Mouse (Mus musculus) mammary gland, adult 2 months (tissue): ENCODE data around the gene 1700037C18Rik. TPM values are rescaled to one million over a fixed set of nuclear protein-coding genes. Genes with fewer than 3 reads are reported as not detected.

ENCODE experiments used
- polyA plus RNA-seq: library from polyadenylated mRNA; depleted of rRNA; stranded (reverse); fragments of >200 nt; gene quantifications from 2 replicates; pipeline ENCODE4 v1.2.3, GENCODE M21; 2012; ENCODE audit warnings: low replicate concordance; rRNA removed

Gene 1700037C18Rik
- polyA plus RNA-seq: 4.1 and 12.7 TPM in 2 replicates

DNA sequence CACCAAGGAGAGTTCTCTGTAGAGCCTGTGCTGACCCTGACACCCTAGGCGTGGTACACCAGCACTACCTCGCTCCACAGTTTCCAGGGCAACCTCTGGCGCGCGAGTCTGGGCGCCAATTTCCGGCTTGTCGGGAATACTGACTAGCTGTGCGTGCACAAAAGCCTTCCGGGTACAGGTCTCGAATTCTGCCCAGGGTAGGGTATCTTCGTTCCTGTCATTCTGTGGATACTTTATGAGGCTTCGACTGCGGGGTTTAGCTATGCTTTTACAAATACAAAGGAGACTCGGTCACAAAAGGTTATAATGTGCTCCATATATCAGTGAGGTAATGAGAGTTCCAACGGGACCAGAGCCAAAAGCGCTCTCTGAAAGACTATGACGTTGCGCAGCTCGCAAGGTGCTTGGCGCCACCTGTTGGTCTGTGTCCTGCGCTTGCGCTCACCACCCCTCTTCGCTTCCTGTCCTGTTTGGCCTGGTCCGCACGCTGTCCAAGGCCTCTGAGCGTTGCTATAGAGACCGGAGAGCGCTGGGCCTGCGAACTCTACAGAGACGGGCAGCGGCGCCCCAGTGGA lies at the start of gene 1700037C18Rik, which contains the start of gene Cluap1:
Gene 1700037C18Rik (minus strand): TSS at position 153 of the 575 bp plus-strand sequence.
Gene Cluap1 (plus strand): TSS at position 265 of the 575 bp plus-strand sequence.

GRCm38 (mm10) chr16:3884201-3885064 lies 24.1 kb downstream of the 1700037C18Rik start, which contains the start of the genes Zfp597 and Gm20695:
Gene Zfp597 (minus strand): TSS chr16:3884561.
Gene Gm20695 (plus strand): TSS chr16:3884648.

DNA sequence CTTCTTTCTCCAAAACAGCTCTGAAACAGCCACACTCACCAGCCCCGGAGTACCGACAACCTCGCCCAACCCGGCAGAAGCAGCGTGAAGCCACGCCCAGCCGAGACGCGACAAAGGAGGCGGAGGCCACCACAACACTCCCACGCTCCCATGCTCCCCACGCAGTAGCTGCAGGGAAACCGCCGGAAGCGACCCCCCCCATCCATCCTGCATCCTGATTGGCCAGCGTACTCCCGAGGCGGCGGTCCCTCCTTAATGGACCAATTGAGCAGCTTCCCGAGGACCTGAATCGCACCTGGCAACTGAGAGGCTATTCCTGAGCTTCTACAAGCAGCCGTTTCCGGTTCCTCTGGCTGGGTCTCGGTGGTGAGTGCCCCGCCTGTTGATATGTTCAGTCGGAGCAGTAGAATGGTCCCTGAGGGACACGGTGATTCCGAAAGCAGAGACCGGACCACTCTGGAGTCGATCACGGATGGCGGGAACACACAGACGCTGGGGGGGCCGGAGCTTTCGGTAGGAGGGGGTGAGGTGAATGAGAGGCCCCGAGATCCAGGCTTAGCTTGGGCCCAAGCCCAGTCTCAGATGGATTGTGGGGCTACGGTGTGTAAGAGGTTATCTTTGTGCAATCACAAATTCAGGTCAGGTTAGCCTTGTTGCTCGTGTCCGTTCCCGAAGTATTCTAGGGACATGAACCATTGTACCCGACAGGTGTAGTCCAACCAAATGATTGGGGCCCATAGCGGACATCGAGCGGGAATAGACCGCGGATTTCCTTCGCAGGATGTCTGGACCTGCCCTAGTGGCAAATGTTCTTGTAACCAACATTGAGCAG lies 36.1 kb downstream of the 1700037C18Rik start, which contains the start of gene Naa60:
Gene Naa60 (plus strand): TSS at position 160 of the 832 bp plus-strand sequence.

GRCm38 (mm10) chr16:3846711-3847518 lies 61.6 kb downstream of the 1700037C18Rik start, which contains the start of gene Zfp174:
Gene Zfp174 (plus strand): TSS chr16:3847268.

Other genes with a start within 250 kb of the 1700037C18Rik start
- 0.48 and 0.62 TPM in 2 replicates for gene Mefv, start 190.6 kb downstream of the 1700037C18Rik start, polyA plus RNA-seq
- 8.3 and 10.4 TPM in 2 replicates for gene Zfp263, start 164.6 kb downstream of the 1700037C18Rik start, polyA plus RNA-seq
- not detected in 2 replicates for gene Olfr15, start 77.8 kb downstream of the 1700037C18Rik start, polyA plus RNA-seq
- 1.0 and 2.4 TPM in 2 replicates for gene Zfp174, start 61.4 kb downstream of the 1700037C18Rik start, polyA plus RNA-seq
- 80.8 and 96.2 TPM in 2 replicates for gene Naa60, start 36.3 kb downstream of the 1700037C18Rik start, polyA plus RNA-seq
- 2.9 and 3.6 TPM in 2 replicates for gene Zfp597, start 24.1 kb downstream of the 1700037C18Rik start, polyA plus RNA-seq
- 0.24 TPM in 1 of 2 replicates, not detected in the other for gene Gm20695, start 24.0 kb downstream of the 1700037C18Rik start, polyA plus RNA-seq
- 5.3 and 7.0 TPM in 2 replicates for gene Cluap1, start 112 bp upstream of the 1700037C18Rik start, polyA plus RNA-seq
- 32.0 and 48.2 TPM in 2 replicates for gene Nlrc3, start 67.9 kb upstream of the 1700037C18Rik start, polyA plus RNA-seq
- 21.4 and 22.2 TPM in 2 replicates for gene Slx4, start 95.1 kb upstream of the 1700037C18Rik start, polyA plus RNA-seq
- 0.17 TPM in 1 of 2 replicates, not detected in the other for gene Dnase1, start 128.3 kb upstream of the 1700037C18Rik start, polyA plus RNA-seq
- 96.3 and 125 TPM in 2 replicates for gene Trap1, start 169.1 kb upstream of the 1700037C18Rik start, polyA plus RNA-seq